Mouse (Mus musculus) ovary, postnatal 14 days (tissue): Measurements from ENCODE around the gene Traf5.
A peak's percentile ranks its signal among the peaks of the same experiment; 100 is the strongest.

ENCODE experiments used
- DNase-seq: peaks from one replicate; pipeline ENCODE4 v3.0.0; 2022; ENCODE audit warnings: low spot score

Gene Traf5

DNA sequence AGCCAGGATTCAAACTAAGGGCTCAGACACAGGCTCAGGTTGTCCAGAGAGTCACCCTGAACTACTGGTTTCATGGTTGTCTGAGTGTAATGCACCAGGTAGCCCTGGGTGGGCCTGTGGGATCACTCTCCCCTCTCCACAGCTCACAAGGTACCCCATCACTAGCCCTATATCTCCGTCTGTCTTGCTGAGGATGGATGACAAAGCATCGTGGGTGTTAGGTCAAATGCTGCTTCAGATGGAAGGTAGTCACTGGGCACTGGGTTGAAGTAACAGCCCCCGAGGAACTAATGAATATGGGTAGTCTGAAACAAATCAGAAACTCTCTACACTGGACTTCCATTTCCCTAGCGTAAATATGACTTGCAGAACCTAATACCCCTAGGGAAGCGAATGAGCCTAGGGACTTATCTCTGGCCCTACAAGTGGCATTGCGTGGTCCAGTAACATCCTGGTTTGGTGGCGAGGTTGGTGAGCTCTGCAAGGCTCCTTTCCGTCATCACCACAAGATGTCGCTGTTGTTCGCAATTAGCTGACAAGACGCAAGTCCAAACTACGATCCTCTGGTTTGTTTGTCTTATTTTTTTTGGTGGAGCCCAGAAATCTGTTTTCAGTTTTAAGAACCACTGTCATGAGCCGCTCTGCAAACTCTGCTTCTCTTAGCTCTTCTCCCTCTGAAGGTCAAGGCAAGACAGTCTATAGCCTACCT lies 127.4 kb downstream of the Traf5 start:
- peak; percentile 71 for DNase-seq

GRCm38 (mm10) chr1:191963948-191964772 lies 128.2 kb downstream of the Traf5 start:
- peak; percentile 88 for DNase-seq

- no peak for DNase-seq
Measured at GRCm38 (mm10) chr1:191963413-191963812, 128.9 kb downstream of the Traf5 start.

DNA sequence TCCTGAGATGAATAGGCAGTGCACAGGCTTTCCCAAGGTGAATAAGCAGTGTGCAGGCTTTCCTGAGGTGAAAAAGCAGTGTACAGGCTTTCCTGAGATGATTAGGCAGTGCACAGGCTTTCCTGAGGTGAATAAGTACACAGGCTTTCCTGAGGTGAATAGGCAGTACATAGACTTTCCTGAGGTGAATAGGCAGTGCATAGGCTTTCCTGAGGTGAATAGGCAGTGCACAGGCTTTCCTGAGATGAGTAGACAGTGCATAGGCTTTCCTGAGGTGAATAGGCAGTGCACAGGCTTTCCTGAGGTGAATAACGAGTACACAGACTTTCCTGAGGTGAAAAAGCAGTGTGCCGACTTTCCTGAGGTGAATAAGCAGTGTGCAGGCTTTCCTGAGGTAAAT lies 131.4 kb downstream of the Traf5 start:
- no peak for DNase-seq

DNA sequence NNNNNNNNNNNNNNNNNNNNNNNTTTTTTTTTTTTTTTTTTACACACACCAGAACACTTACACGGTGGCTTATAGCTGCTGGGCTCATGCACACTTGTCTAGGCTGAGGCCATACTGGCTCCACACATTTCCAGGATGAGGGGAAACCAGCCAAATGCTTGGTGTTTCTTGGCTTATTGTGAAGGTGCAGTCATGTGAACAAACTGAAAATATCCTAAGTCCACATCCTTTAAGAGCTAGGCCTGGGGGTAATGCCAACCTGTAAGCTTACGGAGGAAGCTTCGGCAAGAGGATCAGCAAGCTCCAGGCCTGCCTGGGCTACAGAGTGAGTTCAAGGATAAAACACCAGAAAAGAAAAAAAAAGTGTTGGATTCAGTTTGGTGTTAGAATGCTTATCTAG lies 135.0 kb downstream of the Traf5 start:
- no peak for DNase-seq

GRCm38 (mm10) chr1:191956871-191957270 lies 135.5 kb downstream of the Traf5 start:
- no peak for DNase-seq

- DNase-seq: no peak
Measured at GRCm38 (mm10) chr1:191956261-191956660, 136.1 kb downstream of the Traf5 start.

DNA sequence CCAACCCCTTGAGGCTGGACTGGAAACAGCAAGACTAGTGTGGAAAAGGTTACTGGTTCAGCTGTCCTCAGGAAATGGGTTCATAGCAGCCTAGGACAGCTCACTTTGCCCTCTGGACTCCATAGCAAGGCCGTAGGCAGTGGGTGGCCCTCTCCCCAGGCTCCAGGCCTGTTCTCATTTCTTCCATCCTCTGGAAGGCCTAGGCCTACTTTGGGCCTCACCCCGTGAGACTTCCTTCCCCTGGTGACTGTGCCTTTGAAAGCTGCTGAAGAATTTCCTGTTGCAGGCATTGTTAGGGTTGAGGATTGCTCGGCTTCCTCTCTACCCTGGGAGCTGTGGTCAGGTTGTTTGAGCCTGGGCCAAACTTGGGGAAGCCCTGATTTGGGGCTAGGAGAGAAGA lies 137.3 kb downstream of the Traf5 start:
- DNase-seq: no peak

GRCm38 (mm10) chr1:191952733-191953335 lies 139.5 kb downstream of the Traf5 start:
- no peak for DNase-seq

DNA sequence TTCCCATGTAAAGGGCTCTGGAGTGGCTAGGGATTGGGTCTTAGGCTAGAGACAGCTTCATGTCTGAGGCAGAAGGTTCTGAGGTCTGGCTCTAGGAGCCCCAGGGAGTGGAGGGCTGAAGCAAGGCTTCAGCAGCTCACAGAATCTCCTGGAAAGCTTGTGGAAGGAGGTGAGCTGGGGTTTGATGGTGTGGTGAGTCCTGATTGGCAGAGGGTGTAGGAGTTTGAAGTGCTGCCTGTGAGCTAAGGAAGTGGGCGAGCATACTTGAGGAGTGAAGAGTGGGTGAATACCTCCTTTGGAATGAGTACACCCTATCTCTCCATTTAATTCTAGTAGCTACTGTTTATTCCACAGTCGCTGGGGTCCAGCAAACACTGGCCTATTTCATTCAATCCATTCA lies 141.7 kb downstream of the Traf5 start:
- DNase-seq: no peak

DNA sequence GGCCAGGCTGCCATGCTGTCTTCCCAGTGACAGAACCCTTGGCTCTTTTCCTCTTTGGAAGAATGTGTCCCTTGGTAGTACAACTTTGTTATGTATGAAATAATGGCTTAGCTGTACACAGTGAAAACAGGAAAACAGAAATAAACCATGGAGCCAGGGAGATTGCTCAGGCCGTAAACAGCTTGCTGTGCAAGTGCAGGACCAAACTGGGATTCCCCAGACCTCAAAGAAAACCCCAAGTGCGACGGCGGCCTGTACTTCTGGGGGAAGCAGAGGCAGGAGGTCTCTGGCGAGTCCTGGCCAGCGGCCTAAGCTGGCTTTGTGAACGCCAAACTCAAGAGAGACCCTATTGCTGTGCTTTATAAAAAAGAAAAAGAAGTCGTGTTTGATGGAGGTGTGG lies 143.8 kb downstream of the Traf5 start:
- no peak for DNase-seq

DNA sequence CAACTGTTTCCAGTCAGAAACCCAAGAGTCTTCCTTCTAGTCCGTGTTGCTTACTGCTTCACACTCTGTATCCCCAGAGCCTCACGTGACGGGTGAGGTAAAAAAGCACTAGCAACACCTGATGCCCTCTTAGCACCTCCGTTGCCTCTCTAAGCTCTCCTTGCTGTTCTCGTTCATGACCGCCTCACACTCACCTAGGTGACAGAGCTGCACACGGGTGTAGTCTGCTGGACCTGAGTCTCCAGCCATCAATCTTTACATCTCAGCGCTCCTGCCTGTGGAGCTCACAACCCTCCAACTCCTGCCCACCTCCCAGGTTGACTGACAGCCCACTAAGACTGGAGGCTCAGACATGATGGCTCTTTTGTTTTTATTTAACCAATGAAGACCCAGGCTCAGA lies 144.6 kb downstream of the Traf5 start:
- no peak for DNase-seq
